Mouse (Mus musculus) myocyte (in vitro differentiated cells): Measurements from ENCODE around the gene Krtdap. TPM values are rescaled to one million over a fixed set of nuclear protein-coding genes. Genes with fewer than 3 reads are reported as not detected.

Source experiments
- H3K27me3 ChIP-seq: one replicate; pipeline ENCODE4 v1.6.1; 2011; ENCODE audit not compliant: control insufficient read depth, insufficient read depth, insufficient read length
- H3K36me3 ChIP-seq: one replicate; pipeline ENCODE4 v1.6.1; 2011; ENCODE audit not compliant: control insufficient read depth, insufficient read depth
- H3K4me2 ChIP-seq: one replicate; pipeline ENCODE4 v1.6.1; 2011; ENCODE audit warnings: low read depth, control low read depth
- H3K4me3 ChIP-seq: one replicate; pipeline ENCODE4 v1.5.1; 2011; ENCODE audit warnings: mild to moderate bottlenecking, control low read depth, moderate library complexity
- H3K79me2 ChIP-seq: one replicate; pipeline ENCODE4 v1.6.1; 2011; ENCODE audit not compliant: control insufficient read depth, insufficient read depth
- H3ac ChIP-seq: one replicate; pipeline ENCODE4 v1.6.1; 2011; ENCODE audit not compliant: control insufficient read depth, insufficient read length
- CEBPB ChIP-seq: IDR thresholded peaks from 2 replicates; pipeline ENCODE4 v1.6.1; 2011; ENCODE audit warnings: mild to moderate bottlenecking, moderate library complexity; ENCODE audit not compliant: poor library complexity, insufficient read depth, severe bottlenecking
- E2F4 ChIP-seq: IDR thresholded peaks from one replicate; pipeline ENCODE4 v1.6.1; 2011; ENCODE audit warnings: mild to moderate bottlenecking, control low read depth, moderate library complexity; ENCODE audit not compliant: insufficient read depth
- MAX ChIP-seq: IDR thresholded peaks from one replicate; pipeline ENCODE4 v1.6.1; 2011; ENCODE audit warnings: low read depth, mild to moderate bottlenecking, control low read depth
- MYOD1 ChIP-seq, 3 experiments: IDR thresholded peaks; one replicate each; pipeline ENCODE4 v1.6.1; 2011; ENCODE audit warnings: control low read depth in 2 of 3, low read depth in 2 of 3, mild to moderate bottlenecking in 2 of 3, moderate library complexity in 1 of 3; ENCODE audit not compliant: insufficient read length in 2 of 3, control insufficient read depth in 1 of 3
- MYOG ChIP-seq, 3 experiments: IDR thresholded peaks; one replicate each; pipeline ENCODE4 v1.6.1; 2011; ENCODE audit warnings: control low read depth in 2 of 3, low read depth in 2 of 3, mild to moderate bottlenecking in 2 of 3; ENCODE audit not compliant: insufficient read length in 2 of 3, control insufficient read depth in 1 of 3, insufficient read depth in 1 of 3
- POLR2A ChIP-seq: IDR thresholded peaks from one replicate; pipeline ENCODE4 v1.6.1; 2011; ENCODE audit warnings: low read depth, mild to moderate bottlenecking, control low read depth, moderate library complexity; ENCODE audit not compliant: insufficient read length
- POLR2AphosphoS2 ChIP-seq: IDR thresholded peaks from one replicate; pipeline ENCODE4 v1.6.1; 2011; ENCODE audit warnings: low read depth, control low read depth; ENCODE audit not compliant: insufficient read length
- REST ChIP-seq: IDR thresholded peaks from one replicate; pipeline ENCODE4 v1.6.1; 2011; ENCODE audit warnings: mild to moderate bottlenecking, control low read depth, moderate library complexity; ENCODE audit not compliant: insufficient read depth, insufficient read length
- SRF ChIP-seq: IDR thresholded peaks from one replicate; pipeline ENCODE4 v1.6.1; 2011; ENCODE audit warnings: low read depth; ENCODE audit not compliant: control insufficient read depth, insufficient read length
- TCF12 ChIP-seq: IDR thresholded peaks from one replicate; pipeline ENCODE4 v1.6.1; 2011; ENCODE audit warnings: mild to moderate bottlenecking, control low read depth; ENCODE audit not compliant: poor library complexity, insufficient read depth, severe bottlenecking
- TCF3 ChIP-seq: IDR thresholded peaks from one replicate; pipeline ENCODE4 v1.6.1; 2011; ENCODE audit warnings: low read depth, control low read depth; ENCODE audit not compliant: insufficient read length
- USF1 ChIP-seq: IDR thresholded peaks from one replicate; pipeline ENCODE4 v1.6.1; 2011; ENCODE audit warnings: low read depth, mild to moderate bottlenecking, control low read depth, moderate library complexity
- polyA plus RNA-seq: library from polyadenylated mRNA; unstranded; fragments of >200 nt; fragmentation: generic; extraction: Trizol; gene quantifications from one replicate; pipeline ENCODE4 v1.2.1, GENCODE M21; 2012; ENCODE audit warnings: missing spikeins

Krtdap gene
- polyA plus RNA-seq, 1 experiment = not detected

GRCm38 (mm10) chr7:30749824-30750606 is 37.7 kb upstream of the Krtdap start:
- H3K27me3 ChIP-seq = no peaks in the 10 kb centered on the region
- no peaks in the 10 kb centered on the region for H3K36me3 ChIP-seq
- H3K79me2 ChIP-seq = no peaks in the 10 kb centered on the region
- TF ChIP-seq SRF (no peak), MYOG (IDR thresholded peaks at IDR 0.05; ENCODE audit: control insufficient read depth in 1 of 3, insufficient read depth in 1 of 3, insufficient read length in 2 of 3, low read depth in 2 of 3) (no peak), TCF12 (no peak), USF1 (no peak), MAX (no peak), REST (no peak), E2F4 (no peak)
- no peak overlapping the region for H3K4me2 ChIP-seq
- H3ac ChIP-seq = no peak overlapping the region
- no peak overlapping the region for H3K4me3 ChIP-seq

DNA sequence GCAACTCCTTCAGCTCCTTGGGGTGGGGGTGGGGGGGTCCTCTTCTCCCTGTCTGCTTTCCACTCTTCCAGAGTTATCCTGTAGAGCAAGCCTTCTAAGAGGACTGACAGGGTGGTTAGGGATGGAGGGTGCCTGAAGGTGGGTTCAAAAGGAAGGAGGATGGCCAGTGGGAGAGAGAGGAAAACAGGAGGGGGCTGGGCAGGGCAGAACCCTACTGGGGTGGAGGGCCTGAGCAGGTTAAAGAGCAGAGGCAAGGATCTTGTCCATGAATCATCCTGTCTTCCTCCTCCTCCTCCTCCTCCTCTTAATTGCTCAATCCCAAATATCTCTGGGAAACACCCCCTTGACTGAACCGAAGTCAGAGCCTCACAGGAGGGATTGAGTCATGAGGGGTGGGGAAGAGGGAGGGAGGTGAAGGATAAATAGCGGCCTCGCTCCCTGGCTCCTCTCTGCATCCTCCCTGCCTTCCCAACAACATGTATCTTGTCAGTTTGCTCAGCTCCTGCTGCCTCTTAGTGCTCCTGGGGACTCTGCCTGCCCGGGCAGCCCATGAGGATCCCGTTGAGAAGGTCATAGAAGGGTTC is 36.5 kb upstream of the Krtdap start, which contains the start of gene Sbsn:
Gene Sbsn (plus strand): TSS at position 386 of the 584 bp plus-strand sequence.
- Histone ChIP-seq H3K4me3 (no peak within 1 kb of the TSS), H3ac (no peak within 1 kb of the TSS), H3K4me2 (no peak within 1 kb of the TSS), H3K36me3 (no peaks in the 10 kb centered on the region), H3K79me2 (no peaks in the 10 kb centered on the region), H3K27me3 (no peaks in the 10 kb centered on the region)
- TF ChIP-seq MYOG (IDR thresholded peaks at IDR 0.05; ENCODE audit: control insufficient read depth in 1 of 3, insufficient read depth in 1 of 3, insufficient read length in 2 of 3, low read depth in 2 of 3) (no peak), CEBPB (no peak), POLR2AphosphoS2 (no peak), SRF (no peak), TCF12 (no peak), USF1 (no peak), MYOD1 (IDR thresholded peaks at IDR 0.05; ENCODE audit: control insufficient read depth in 1 of 3, insufficient read length in 2 of 3, low read depth in 2 of 3) (no peak), E2F4 (no peak), REST (no peak), MAX (no peak), TCF3 (no peak), POLR2A (no peak)

DNA sequence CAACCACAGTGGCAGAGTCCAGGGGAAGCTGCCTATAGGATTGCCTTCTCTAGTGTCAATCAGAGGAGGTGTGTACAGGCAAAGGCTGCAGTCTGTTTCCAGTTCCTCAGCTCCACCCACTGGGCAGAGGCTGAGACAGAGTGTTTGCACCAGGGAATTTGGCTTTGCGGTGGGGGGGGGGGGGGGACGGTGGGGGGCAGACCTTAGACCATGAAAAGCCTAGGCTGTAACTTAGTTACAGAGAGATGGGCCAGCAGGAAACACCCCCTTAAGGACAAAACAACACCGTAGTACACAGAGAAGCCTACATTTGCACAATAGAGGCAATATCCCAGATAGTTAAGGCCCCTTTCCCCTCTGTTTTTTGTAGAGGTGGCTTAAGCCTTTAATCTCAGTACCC is 30.7 kb upstream of the Krtdap start:
- Histone ChIP-seq H3ac (no peak overlapping the region), H3K36me3 (no peaks in the 10 kb centered on the region), H3K4me2 (no peak overlapping the region), H3K27me3 (no peaks in the 10 kb centered on the region), H3K4me3 (no peak overlapping the region), H3K79me2 (no peaks in the 10 kb centered on the region)
- TF ChIP-seq TCF12 = no peak
- TF ChIP-seq SRF = no peak
- TF ChIP-seq MYOG (IDR thresholded peaks at IDR 0.05; ENCODE audit: control insufficient read depth in 1 of 3, insufficient read depth in 1 of 3, insufficient read length in 2 of 3, low read depth in 2 of 3) = no peak
- no peak for TF ChIP-seq USF1
- no peak for TF ChIP-seq MAX
- no peak for TF ChIP-seq POLR2AphosphoS2
- no peak for TF ChIP-seq TCF3
- no peak for TF ChIP-seq MYOD1 (IDR thresholded peaks at IDR 0.05; ENCODE audit: control insufficient read depth in 1 of 3, insufficient read length in 2 of 3, low read depth in 2 of 3)
- TF ChIP-seq POLR2A = no peak
- no peak for TF ChIP-seq REST
- no peak for TF ChIP-seq E2F4
- TF ChIP-seq CEBPB = no peak

GRCm38 (mm10) chr7:30758853-30759252 is 28.8 kb upstream of the Krtdap start:
- Histone ChIP-seq H3K36me3 (no peaks in the 10 kb centered on the region), H3ac (no peak overlapping the region), H3K79me2 (no peaks in the 10 kb centered on the region), H3K27me3 (peaks cover 14% of the 10 kb centered on the region), H3K4me3 (no peak overlapping the region), H3K4me2 (no peak overlapping the region)
- no peak for TF ChIP-seq USF1
- no peak for TF ChIP-seq REST
- no peak for TF ChIP-seq MAX
- no peak for TF ChIP-seq SRF
- no peak for TF ChIP-seq E2F4
- TF ChIP-seq TCF3 = no peak
- no peak for TF ChIP-seq CEBPB
- no peak for TF ChIP-seq POLR2A
- TF ChIP-seq TCF12 = no peak
- no peak for TF ChIP-seq POLR2AphosphoS2
- no peak for TF ChIP-seq MYOG (IDR thresholded peaks at IDR 0.05; ENCODE audit: control insufficient read depth in 1 of 3, insufficient read depth in 1 of 3, insufficient read length in 2 of 3, low read depth in 2 of 3)
- no peak for TF ChIP-seq MYOD1 (IDR thresholded peaks at IDR 0.05; ENCODE audit: control insufficient read depth in 1 of 3, insufficient read length in 2 of 3, low read depth in 2 of 3)
